Mouse (Mus musculus) T-helper 17 cell (primary cell): ENCODE data around the gene Dcaf15.

ENCODE experiments used
- in situ Hi-C, 2 experiments: fragments of 300-600 bp; cut with MboI, MseI; formaldehyde crosslinking; loops; 1 replicate in 1 of 2; 2 replicates in 1 of 2; pipeline ENCODE4 v1.15.1; 2025; ENCODE audit warnings: high pct_unique_total_duplicates in 2 of 2

Gene Dcaf15

GRCm38 (mm10) chr8:84101476-84102270 is 2.9 kb downstream of the Dcaf15 start:
- in situ Hi-C loops, result loop anchor here in 1 of 2 experiments (25.0 kb wide), 2 partner anchors 914 to 1339 kb away; partner anchors contain the start of gene Zfp330

GRCm38 (mm10) chr8:84098376-84098775 is 6.2 kb downstream of the Dcaf15 start:
- in situ Hi-C loops, result loop anchor here in 1 of 2 experiments (5.0 kb wide), 1 partner anchor 41 kb away; no protein-coding TSS in a partner anchor

- in situ Hi-C loops, result loop anchor here in 1 of 2 experiments (5.0 kb wide), 1 partner anchor 39 kb away; no protein-coding TSS in a partner anchor
Observed at GRCm38 (mm10) chr8:84096061-84096460, 8.5 kb downstream of the Dcaf15 start.

- in situ Hi-C loops, result no loop called here
Observed at GRCm38 (mm10) chr8:84090585-84090984, 14.0 kb downstream of the Dcaf15 start.

- in situ Hi-C loops, result loop anchor here in 1 of 2 experiments (10.0 kb wide), 1 partner anchor 1984 kb away; no protein-coding TSS in a partner anchor
Observed at GRCm38 (mm10) chr8:84089277-84089676, 15.3 kb downstream of the Dcaf15 start.

- in situ Hi-C loops, result loop anchor here in 1 of 2 experiments (10.0 kb wide), 1 partner anchor 1983 kb away; no protein-coding TSS in a partner anchor
Observed at GRCm38 (mm10) chr8:84087821-84088220, 16.7 kb downstream of the Dcaf15 start.

GRCm38 (mm10) chr8:84087156-84087555 is 17.4 kb downstream of the Dcaf15 start:
- in situ Hi-C loops, result loop anchor here in 1 of 2 experiments (10.0 kb wide), 1 partner anchor 1982 kb away; no protein-coding TSS in a partner anchor

- in situ Hi-C loops, result loop anchor here in 1 of 2 experiments (10.0 kb wide), 1 partner anchor 1980 kb away; no protein-coding TSS in a partner anchor
Observed at GRCm38 (mm10) chr8:84084341-84085115, 20.0 kb downstream of the Dcaf15 start.

GRCm38 (mm10) chr8:84083829-84084241 is 20.7 kb downstream of the Dcaf15 start:
- in situ Hi-C loops, result loop anchor here in 1 of 2 experiments (10.0 kb wide), 1 partner anchor 1979 kb away; no protein-coding TSS in a partner anchor

- in situ Hi-C loops, result no loop called here
Observed at GRCm38 (mm10) chr8:84079206-84079605, 25.4 kb downstream of the Dcaf15 start.

GRCm38 (mm10) chr8:84076849-84077248 is 27.7 kb downstream of the Dcaf15 start:
- in situ Hi-C loops, result no loop called here

GRCm38 (mm10) chr8:84076412-84076811 is 28.2 kb downstream of the Dcaf15 start:
- in situ Hi-C loops, result no loop called here

- in situ Hi-C loops, result no loop called here
Observed at GRCm38 (mm10) chr8:84073230-84073976, 31.2 kb downstream of the Dcaf15 start.

- in situ Hi-C loops, result no loop called here
Observed at GRCm38 (mm10) chr8:84072321-84072720, 32.2 kb downstream of the Dcaf15 start.

- in situ Hi-C loops, result no loop called here
Observed at GRCm38 (mm10) chr8:84071921-84072320, 32.6 kb downstream of the Dcaf15 start.

GRCm38 (mm10) chr8:84070667-84071066 is 33.9 kb downstream of the Dcaf15 start:
- in situ Hi-C loops, result no loop called here

- in situ Hi-C loops, result no loop called here
Observed at GRCm38 (mm10) chr8:84070241-84070640, 34.3 kb downstream of the Dcaf15 start.

GRCm38 (mm10) chr8:84069750-84070149 is 34.8 kb downstream of the Dcaf15 start:
- in situ Hi-C loops, result no loop called here

- in situ Hi-C loops, result no loop called here
Observed at GRCm38 (mm10) chr8:84069169-84069568, 35.4 kb downstream of the Dcaf15 start.

- in situ Hi-C loops, result no loop called here
Observed at GRCm38 (mm10) chr8:84068316-84069035, 36.1 kb downstream of the Dcaf15 start.
